Mouse (Mus musculus) CH12.LX (cell line): Measurements from ENCODE around the gene Med24.

Experiments used
- CHD2 ChIP-seq: IDR thresholded peaks from 2 replicates; pipeline ENCODE4 v1.6.1; 2011; ENCODE audit warnings: low read length, improper control_type of control experiment
- CTCF ChIP-seq, 2 experiments: IDR thresholded peaks in 1 of 2; conservative IDR thresholded peaks in 1 of 2; 2 replicates each; pipeline ENCODE4 v1.5.1; 2011 to 2012; ENCODE audit warnings: low read depth in 2 of 2, low read length in 2 of 2, improper control_type of control experiment in 1 of 2, inconsistent platforms in 1 of 2, mild to moderate bottlenecking in 1 of 2, moderate library complexity in 1 of 2
- EP300 ChIP-seq: IDR thresholded peaks from 2 replicates; pipeline ENCODE4 v1.6.1; 2011; ENCODE audit warnings: low read length, improper control_type of control experiment
- JUND ChIP-seq: conservative IDR thresholded peaks from 2 replicates; pipeline ENCODE4 v1.6.1; 2011; ENCODE audit warnings: low read depth, low read length, improper control_type of control experiment
- POLR2A ChIP-seq: IDR thresholded peaks from 2 replicates; pipeline ENCODE4 v1.6.1; 2011; ENCODE audit warnings: low read depth, mild to moderate bottlenecking, improper control_type of control experiment, low read length
- SIN3A ChIP-seq: IDR thresholded peaks from 2 replicates; pipeline ENCODE4 v1.6.1; 2012; ENCODE audit warnings: low read length, improper control_type of control experiment, inconsistent platforms
- USF2 ChIP-seq: conservative IDR thresholded peaks from 2 replicates; pipeline ENCODE4 v1.6.1; 2011; ENCODE audit warnings: low read depth, low read length, improper control_type of control experiment
- ZNF384 ChIP-seq: IDR thresholded peaks from 2 replicates; pipeline ENCODE4 v1.6.1; 2012; ENCODE audit warnings: low read depth, low read length, improper control_type of control experiment, inconsistent platforms

GRCm38 (mm10) chr11:98696454-98697216 lies 32.6 kb downstream of the Med24 start:
- TF ChIP-seq CTCF (conservative IDR thresholded peaks at IDR 0.05 in 1 of 2, IDR thresholded peaks at IDR 0.05 in 1 of 2; ENCODE audit: low read depth in 2 of 2, low read length in 2 of 2), result no peak
- TF ChIP-seq EP300, result no peak
- TF ChIP-seq CHD2, result no peak
- TF ChIP-seq ZNF384, result no peak
- no peak for TF ChIP-seq USF2
- no peak for TF ChIP-seq JUND
- TF ChIP-seq POLR2A, result 0 out of 2 replicates have a peak, but pooled peaks have one; percentile 8
- TF ChIP-seq SIN3A, result no peak
